Mouse (Mus musculus) limb, embryonic 11.5 days (tissue): ENCODE data around the gene Zfp651. TPM values are rescaled to one million over a fixed set of nuclear protein-coding genes. Genes with fewer than 3 reads are reported as not detected.

ENCODE experiments used
- ATAC-seq: fragments of 200-750 bp; cut with Nextera tagmentation; 2 replicates; pipeline ENCODE4 v1.8.0; 2017; ENCODE audit warnings: low read depth; ENCODE audit not compliant: insufficient number of reproducible peaks, low FRiP score, low TSS enrichment
- DNase-seq: peaks from one replicate; pipeline ENCODE4 v3.0.0-alpha.2; 2015; ENCODE audit warnings: low spot score
- H3K27ac ChIP-seq: fragments of 300-500 bp; sonication (generic); replicated peaks from 2 replicates; pipeline ENCODE4 v1.5.1; 2014; ENCODE audit warnings: low read depth, mild to moderate bottlenecking, low read length
- H3K27me3 ChIP-seq: fragments of 300-500 bp; sonication (generic); 2 replicates; pipeline ENCODE4 v1.6.1; 2014; ENCODE audit warnings: mild to moderate bottlenecking, low read length, mixed read lengths; ENCODE audit not compliant: control insufficient read depth, insufficient read depth
- H3K36me3 ChIP-seq: fragments of 300-500 bp; sonication (generic); 2 replicates; pipeline ENCODE4 v1.6.1; 2014; ENCODE audit warnings: mild to moderate bottlenecking, low read length, moderate library complexity, mixed read lengths; ENCODE audit not compliant: control insufficient read depth, insufficient read depth
- H3K4me1 ChIP-seq: fragments of 300-500 bp; sonication (generic); 2 replicates; pipeline ENCODE4 v1.6.1; 2014; ENCODE audit warnings: low read length, mixed read lengths; ENCODE audit not compliant: control insufficient read depth, insufficient read depth
- H3K4me2 ChIP-seq: fragments of 300-500 bp; sonication (generic); 2 replicates; pipeline ENCODE4 v1.6.1; 2014; ENCODE audit warnings: low read depth, mild to moderate bottlenecking, moderate library complexity; ENCODE audit not compliant: severe bottlenecking
- H3K4me3 ChIP-seq: fragments of 300-500 bp; sonication (generic); 2 replicates; pipeline ENCODE4 v1.5.1; 2014; ENCODE audit warnings: low read depth, low read length
- H3K9ac ChIP-seq: fragments of 300-500 bp; sonication (generic); 2 replicates; pipeline ENCODE4 v1.6.1; 2014; ENCODE audit warnings: mild to moderate bottlenecking, low read length
- H3K9me3 ChIP-seq: fragments of 300-500 bp; sonication (generic); 2 replicates; pipeline ENCODE4 v1.6.1; 2016; ENCODE audit warnings: low read length; ENCODE audit not compliant: control insufficient read depth
- WGBS: fragments of 180-500 bp; shearing (Covaris S2); extraction: QIAGEN DNeasy Blood & Tissue Kit; methylation state at CpG from one replicate; pipeline ENCODE4 v1.1.7; 2014; 5-methylcytosine and 5-hydroxymethylcytosine counted together
- polyA plus RNA-seq: library from polyadenylated mRNA; unstranded; fragments of >200 nt; fragmentation: Nextera tagmentation; extraction: Ambion mirVana; gene quantifications from 2 replicates; pipeline ENCODE4 v1.2.1, GENCODE M21; 2014

Gene Zfp651
- polyA plus RNA-seq, 1 experiment from 2014 or later, result 6.2 TPM

- H3K9ac ChIP-seq, result no peak overlapping the region
These were observed 51.1 kb downstream of the Zfp651 start for GRCm38 (mm10) chr9:121810081-121810821.

GRCm38 (mm10) chr9:121815183-121815582, 56.1 kb downstream of the Zfp651 start:
- no peaks in the 10 kb centered on the region for H3K36me3 ChIP-seq
- H3K9ac ChIP-seq, result no peak overlapping the region
- no peaks in the 10 kb centered on the region for H3K9me3 ChIP-seq
- DNase-seq (no peak), ATAC-seq (no peak)
- H3K27me3 ChIP-seq, result no peaks in the 10 kb centered on the region
- no peaks in the 10 kb centered on the region for H3K4me1 ChIP-seq
- H3K27ac ChIP-seq, result no peak overlapping the region
- 76% methylated on average over 6 of the region's 6 CpGs for WGBS
- H3K4me2 ChIP-seq, result no peak overlapping the region
- H3K4me3 ChIP-seq, result no peak overlapping the region

More at GRCm38 (mm10) chr9:121810081-121810821, 51.1 kb downstream of the Zfp651 start:
- H3K27ac ChIP-seq, result no peak overlapping the region
- H3K4me1 ChIP-seq, result no peaks in the 10 kb centered on the region
- H3K9me3 ChIP-seq, result no peaks in the 10 kb centered on the region
- WGBS, result 48% methylated on average over 15 of the region's 15 CpGs
- no peaks in the 10 kb centered on the region for H3K27me3 ChIP-seq
- H3K36me3 ChIP-seq, result no peaks in the 10 kb centered on the region
- ATAC-seq (no peak), DNase-seq (no peak)
- no peak overlapping the region for H3K4me2 ChIP-seq
- H3K4me3 ChIP-seq, result no peak overlapping the region

- Histone ChIP-seq H3K9me3 (no peaks in the 10 kb centered on the region), H3K4me1 (no peaks in the 10 kb centered on the region), H3K9ac (no peak overlapping the region), H3K36me3 (no peaks in the 10 kb centered on the region), H3K4me2 (no peak overlapping the region), H3K27me3 (no peaks in the 10 kb centered on the region), H3K4me3 (no peak overlapping the region), H3K27ac (no peak overlapping the region)
- WGBS, result 65% methylated on average over 9 of the region's 9 CpGs
- no peak; the same call in 1 of the 2 replicates for ATAC-seq
- DNase-seq, result no peak
These were observed 60.1 kb downstream of the Zfp651 start for GRCm38 (mm10) chr9:121819073-121819770.

GRCm38 (mm10) chr9:121819771-121820471, 60.8 kb downstream of the Zfp651 start:
- DNase-seq (no peak), ATAC-seq (no peak)
- Histone ChIP-seq H3K4me2 (no peak overlapping the region), H3K4me3 (no peak overlapping the region), H3K4me1 (no peaks in the 10 kb centered on the region), H3K9ac (no peak overlapping the region), H3K27me3 (no peaks in the 10 kb centered on the region), H3K27ac (no peak overlapping the region), H3K9me3 (no peaks in the 10 kb centered on the region), H3K36me3 (no peaks in the 10 kb centered on the region)
- WGBS, result 65% methylated on average over 7 of the region's 7 CpGs

- no peak for DNase-seq
- Histone ChIP-seq H3K4me3 (no peak overlapping the region), H3K4me1 (no peaks in the 10 kb centered on the region), H3K27me3 (no peaks in the 10 kb centered on the region), H3K9ac (no peak overlapping the region), H3K4me2 (no peak overlapping the region), H3K36me3 (no peaks in the 10 kb centered on the region), H3K27ac (no peak overlapping the region), H3K9me3 (no peaks in the 10 kb centered on the region)
- ATAC-seq, result no peak
- WGBS, result 66% methylated on average over 5 of the region's 5 CpGs
These were observed 61.6 kb downstream of the Zfp651 start for GRCm38 (mm10) chr9:121820765-121821164.

Other genes with a start within 250 kb of the Zfp651 start
- gene Lyzl4, start 117.2 kb upstream of the Zfp651 start, polyA plus RNA-seq, result not detected in 2 replicates
- gene Vipr1, start 116.6 kb upstream of the Zfp651 start, polyA plus RNA-seq, result 0.27 and 0.69 TPM in 2 replicates
- gene Sec22c, start 53.8 kb upstream of the Zfp651 start, polyA plus RNA-seq, result 10.7 and 11.8 TPM in 2 replicates
- 99.8 and 103 TPM in 2 replicates for gene Ss18l2, start 49.0 kb upstream of the Zfp651 start, polyA plus RNA-seq
- gene Nktr, start 40.2 kb upstream of the Zfp651 start, polyA plus RNA-seq, result 65.1 and 69.0 TPM in 2 replicates
- gene Klhl40, start 18.3 kb downstream of the Zfp651 start, polyA plus RNA-seq, result 1.3 and 1.7 TPM in 2 replicates
- gene Hhatl, start 33.2 kb downstream of the Zfp651 start, polyA plus RNA-seq, result not detected in 2 replicates
- 0.35 and 0.37 TPM in 2 replicates for gene Ccdc13, start 80.1 kb downstream of the Zfp651 start, polyA plus RNA-seq
- gene Higd1a, start 99.0 kb downstream of the Zfp651 start, polyA plus RNA-seq, result 149 and 155 TPM in 2 replicates
- gene Ackr2, start 139.0 kb downstream of the Zfp651 start, polyA plus RNA-seq, result 0.17 and 0.21 TPM in 2 replicates
- not detected in 2 replicates for gene Cyp8b1, start 157.0 kb downstream of the Zfp651 start, polyA plus RNA-seq
- gene Fam198a, start 191.7 kb downstream of the Zfp651 start, polyA plus RNA-seq, result 0.45 and 0.54 TPM in 2 replicates
- 7.9 and 9.5 TPM in 2 replicates for gene Pomgnt2, start 237.8 kb downstream of the Zfp651 start, polyA plus RNA-seq